Mouse (Mus musculus) adrenal gland, postnatal 36 days (tissue): Measurements from ENCODE around the gene Cep170b. TPM values are rescaled to one million over a fixed set of nuclear protein-coding genes. Genes with fewer than 3 reads are reported as not detected.
A peak's percentile ranks its signal among the peaks of the same experiment; 100 is the strongest.

Experiments
- DNase-seq, 2 experiments: peaks; one replicate each; pipeline ENCODE4 v3.0.0; 2021; ENCODE audit warnings: mixed read lengths in 1 of 2
- long read RNA-seq, 2 experiments: library from polyadenylated mRNA; stranded (forward); transcript quantifications; one replicate each; pipeline ENCODE4 v2.0.0; 2021; ENCODE audit warnings: borderline sequencing depth in 2 of 2
- total RNA-seq, 2 experiments: library from RNA; stranded (reverse); gene quantifications; 2 replicates each; pipeline ENCODE4 v1.2.3; 2021

Gene Cep170b
- 10 to 100 TPM; 41.5 to 48.8 TPM for total RNA-seq
- long read RNA-seq, experiment 1, partial matches to known transcripts, result 2 of 15 reads
- long read RNA-seq, experiment 1, other reads (novel, unspliced or antisense), result 11 of 15 reads
- long read RNA-seq, experiment 2, partial matches to known transcripts, result 5 of 7 reads
- long read RNA-seq, experiment 2, other reads (novel, unspliced or antisense), result 2 of 7 reads

DNA sequence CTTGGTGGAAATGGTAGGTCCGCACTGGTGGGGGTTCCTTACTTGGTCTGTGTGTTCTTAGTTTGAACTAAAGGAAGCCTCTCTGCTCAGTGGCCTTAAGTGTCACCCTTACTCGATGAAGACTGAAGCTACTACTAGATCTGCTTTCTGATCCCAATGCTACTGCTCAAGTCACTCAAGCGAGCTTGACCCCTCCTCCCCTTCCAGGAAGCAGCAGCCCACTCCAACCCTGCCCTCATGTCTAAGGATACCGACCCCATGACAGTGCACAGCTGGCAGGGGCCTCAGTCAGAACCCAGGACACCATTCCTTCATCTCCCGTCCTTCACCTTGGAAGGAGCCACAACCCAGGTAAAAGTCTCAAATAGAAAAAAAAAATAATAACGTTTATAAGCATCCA, at the start of gene Cep170b:
Gene Cep170b, plus strand, starts transcription at position 240 of the 400 bp plus-strand sequence.
- DNase-seq, result no peak

DNA sequence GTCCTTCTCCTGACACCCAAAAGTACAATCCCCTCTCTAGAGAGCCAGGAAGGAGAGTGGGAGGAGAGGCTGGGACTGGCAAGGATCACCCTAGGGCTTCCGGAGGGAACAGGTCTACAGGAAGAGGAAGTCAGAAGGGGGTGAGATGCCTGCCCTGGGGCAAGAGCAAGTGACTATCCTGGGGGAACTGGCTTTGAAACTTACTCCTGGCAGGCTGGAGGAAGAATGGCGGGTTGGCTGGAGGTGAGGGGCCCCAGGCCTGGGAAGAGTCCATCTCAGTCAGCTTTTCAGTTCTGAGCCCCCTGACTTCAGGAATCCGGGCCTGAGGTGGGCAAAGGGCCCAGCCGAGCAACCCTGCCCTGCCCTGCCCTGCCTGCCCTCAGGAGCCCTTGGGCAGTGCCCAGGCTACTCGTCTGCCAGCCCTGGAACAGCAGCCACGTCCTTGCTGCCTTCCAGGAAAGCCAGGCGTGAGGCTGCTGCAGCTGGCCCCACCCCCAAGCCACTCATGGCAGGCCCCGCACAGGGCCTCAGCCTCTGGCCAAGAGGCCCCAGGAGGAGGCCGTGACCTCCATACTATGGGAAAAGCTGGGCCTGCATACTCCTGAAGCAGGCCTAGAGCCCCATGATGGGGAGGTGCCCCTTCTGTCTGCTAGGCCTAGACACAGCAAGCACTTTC, 49.4 kb upstream of the Cep170b start:
- DNase-seq, result peak; percentile 90 to 93

DNA sequence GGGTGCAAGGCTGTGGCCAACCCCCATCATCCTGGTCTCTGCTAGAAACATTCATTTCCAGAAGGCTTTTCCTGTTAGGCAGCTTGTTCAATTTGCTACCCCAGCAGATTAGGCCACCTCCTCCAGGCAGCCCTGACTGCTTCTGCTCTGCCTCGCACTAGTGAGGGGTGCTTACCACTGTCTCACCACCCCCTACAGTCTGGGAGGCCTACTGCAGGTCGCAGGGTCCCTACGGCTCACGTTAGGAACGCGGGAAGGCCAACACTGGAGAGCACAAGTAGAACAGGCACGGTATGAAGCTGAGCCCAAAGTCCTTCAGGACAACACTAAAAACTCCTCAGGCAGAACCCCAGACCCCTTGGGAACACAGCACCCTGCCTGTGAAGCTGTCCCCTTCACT, 48.4 kb upstream of the Cep170b start:
- DNase-seq, result peak in 1 of 2 experiments; percentile 48

DNA sequence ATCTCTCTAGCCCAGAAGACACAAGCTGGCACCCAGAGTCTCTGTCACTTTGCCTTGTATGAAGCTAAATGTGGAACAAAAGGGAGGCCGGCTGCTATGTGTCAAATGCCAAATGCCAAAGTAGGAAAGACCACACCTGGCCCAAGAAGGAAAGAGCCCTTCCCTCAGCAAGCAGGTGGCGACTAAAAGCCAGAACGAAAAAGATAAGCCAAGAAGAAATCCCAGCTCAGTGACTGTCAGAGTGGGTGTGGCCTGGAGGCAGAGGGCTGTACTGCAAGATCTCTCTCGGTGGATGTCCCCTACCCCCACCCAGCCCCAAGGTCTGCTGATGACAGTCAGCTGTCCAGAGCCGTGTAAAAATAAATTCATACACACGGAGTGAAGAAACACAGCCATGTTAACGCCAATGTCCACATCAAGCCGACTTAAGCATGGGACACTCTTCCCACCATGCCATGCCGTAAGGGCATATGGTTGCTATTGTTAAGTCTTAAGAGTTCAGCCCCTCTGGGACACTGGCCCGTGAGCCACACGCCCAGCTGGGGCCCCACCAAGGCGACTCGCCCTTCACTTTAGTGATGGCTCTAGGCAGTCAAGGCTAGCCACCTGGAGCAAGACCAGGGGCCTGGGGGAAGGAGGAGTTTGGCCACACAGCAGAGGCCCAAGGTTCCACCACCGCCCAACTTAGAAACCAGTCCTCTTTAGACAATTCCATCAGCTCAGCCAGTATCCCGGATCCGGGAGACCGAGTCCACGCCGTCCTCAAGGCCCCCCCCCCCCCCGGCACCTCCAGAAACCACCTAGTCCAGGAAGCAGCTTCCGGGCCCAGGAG, 47.3 kb upstream of the Cep170b start:
- peak; percentile 82 for DNase-seq

DNA sequence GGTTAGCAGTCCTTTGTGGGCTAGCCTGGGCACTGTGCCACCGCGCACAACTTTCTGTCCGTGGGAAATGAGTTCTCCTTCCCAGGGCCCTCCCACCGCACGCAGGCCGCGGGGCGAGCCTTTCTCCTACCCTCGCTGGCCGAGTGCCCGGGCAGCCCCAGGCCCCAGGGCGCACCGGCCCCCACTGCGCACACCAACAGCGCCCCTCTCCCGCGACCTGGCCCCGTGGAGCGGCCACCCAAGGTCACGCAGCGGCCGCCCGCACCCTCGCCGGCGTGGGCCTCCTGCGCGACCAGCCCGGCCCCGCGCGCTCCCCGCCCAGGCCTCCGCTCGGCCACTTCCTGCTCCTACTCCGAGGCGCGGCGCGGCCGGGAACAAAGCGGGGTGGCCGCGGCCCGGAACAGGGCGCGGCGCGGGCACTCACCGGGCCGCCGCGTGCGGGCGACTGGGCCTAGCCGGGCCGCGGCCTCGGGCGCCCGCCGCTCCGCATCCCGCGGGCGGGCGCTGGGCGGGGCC, 46.6 kb upstream of the Cep170b start:
- peak; percentile 52 to 68 for DNase-seq

DNA sequence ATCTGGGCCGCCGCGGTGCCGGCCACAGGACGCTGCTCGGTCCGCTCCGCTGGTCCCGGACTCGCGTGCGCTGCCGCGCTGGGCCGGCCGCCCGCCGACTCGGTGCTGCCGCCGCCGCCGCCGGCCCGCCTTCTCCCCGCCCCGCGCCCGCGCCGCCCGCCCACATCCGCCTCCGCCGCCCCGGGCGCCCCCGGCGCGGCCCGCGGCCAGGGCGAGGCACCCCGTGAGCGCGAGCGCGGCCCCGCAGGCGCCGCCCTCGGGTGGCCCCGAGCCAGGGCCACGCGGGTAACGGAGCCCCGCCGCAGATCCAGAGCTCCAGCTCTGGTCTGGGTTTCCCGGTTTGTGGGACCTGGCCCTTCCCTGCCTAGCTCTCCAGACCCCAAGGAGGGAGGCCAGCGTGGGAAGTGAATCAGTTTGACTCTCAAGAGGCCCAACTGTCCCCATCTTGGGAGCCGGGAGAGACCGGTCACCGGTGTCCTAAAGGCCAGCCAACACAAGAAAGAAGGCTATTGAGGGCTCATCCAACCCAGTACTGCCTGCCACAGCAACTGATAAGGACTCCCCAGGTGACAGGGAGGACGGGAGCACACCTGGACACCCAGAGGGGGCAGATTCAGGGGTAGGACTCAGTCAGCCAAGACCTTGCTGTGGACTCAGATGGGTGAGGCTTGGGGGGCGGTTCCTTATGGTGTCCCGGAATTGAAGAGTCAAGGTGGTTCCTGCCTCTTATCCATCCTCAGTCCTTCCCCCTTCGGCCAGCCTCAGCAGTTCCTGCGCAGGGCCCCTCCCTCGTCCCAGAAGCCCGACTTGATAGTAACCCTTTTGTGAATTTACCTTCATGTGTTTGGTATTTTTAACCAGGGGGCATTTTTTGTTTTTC, 45.9 kb upstream of the Cep170b start, which contains the start of gene Akt1:
Gene Akt1, minus strand, starts transcription at position 753 of the 880 bp plus-strand sequence.
- DNase-seq, result peak; percentile 78 to 85

DNA sequence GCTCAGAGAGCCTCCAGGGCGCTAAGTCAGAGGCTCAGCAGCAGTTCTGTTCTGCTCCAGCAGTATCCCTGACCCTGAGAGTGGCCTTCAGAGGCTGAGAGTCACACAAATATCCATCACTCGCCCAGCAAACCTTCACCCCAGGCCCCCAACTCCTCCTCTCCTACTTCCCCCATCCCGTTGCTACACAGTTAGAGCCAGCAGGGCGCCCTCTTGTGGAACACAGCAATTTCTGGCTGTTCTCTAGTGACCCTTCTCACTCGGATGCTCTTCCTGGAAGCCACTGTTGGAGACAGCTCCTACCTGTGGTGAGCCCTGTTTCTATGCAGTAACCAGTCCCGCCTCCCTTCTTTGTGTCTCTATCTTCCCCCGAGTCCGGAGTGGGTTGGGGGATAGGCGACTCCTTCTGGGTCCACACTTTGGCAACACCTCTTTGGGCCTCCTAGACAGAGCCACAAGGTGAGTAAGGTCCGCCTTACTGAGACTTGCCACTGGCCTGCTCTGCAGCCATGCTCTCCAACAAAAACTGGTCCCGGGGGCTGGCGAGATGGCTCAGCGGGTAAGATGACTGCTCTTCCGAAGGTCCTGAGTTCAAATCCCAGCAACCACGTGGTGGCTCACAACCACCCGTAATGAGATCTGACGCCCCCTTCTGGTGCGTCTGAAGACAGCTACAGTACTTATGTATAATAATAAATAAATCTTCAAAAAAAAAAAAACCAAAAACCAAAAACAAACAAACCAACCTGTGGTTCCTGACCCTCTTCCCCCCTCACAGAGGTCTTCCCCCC, 44.8 kb upstream of the Cep170b start:
- DNase-seq, result peak; percentile 92

DNA sequence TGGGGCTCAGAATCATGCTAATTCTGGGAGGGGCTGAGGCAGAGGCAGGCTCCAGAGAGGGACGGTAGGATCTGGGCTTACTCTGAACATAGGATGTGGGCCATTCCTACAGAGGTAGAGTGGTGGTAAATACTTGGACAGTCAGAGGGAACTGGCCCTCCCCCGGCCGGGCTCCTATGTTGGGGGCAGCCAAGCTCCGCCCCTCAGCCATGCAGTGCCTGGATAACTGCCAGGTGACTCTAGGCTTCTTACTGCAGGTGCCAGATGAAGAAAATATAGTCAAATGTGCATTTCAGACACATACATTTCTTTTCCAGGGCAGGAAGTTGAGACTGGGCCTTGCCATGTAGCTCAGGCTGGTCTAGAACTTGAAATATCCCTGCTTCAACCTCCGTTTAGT, 43.2 kb upstream of the Cep170b start:
- peak; percentile 72 to 80 for DNase-seq

DNA sequence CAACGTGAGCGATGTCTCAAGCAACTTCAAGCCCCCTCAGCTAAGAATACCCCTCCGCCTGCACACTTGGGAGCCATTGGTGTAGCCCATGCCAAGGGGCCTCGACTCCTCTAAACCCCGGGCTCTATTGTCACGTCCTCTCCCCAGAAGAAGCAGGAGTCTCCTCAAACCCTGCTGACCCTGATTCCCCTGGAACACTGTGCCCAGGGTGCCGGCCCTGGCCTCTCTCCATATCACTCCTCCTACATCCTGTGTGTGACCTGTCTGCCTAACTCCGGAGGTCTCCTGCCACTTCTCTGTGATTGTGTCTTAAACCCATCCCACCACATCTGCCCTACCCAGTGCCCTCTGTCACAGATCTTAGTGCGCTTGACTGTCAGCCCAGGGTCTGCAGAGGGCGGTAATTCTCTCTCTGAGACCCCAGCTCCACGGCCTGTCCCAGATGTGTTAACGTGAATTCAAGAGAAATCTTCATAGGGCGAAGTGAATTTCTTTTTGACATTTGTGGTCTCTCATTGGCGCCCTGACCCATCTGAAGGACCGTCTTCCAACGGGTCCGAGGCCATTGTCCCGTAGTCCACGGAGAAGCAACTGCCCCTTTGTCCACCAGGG, 42.2 kb upstream of the Cep170b start:
- DNase-seq, result no peak

DNA sequence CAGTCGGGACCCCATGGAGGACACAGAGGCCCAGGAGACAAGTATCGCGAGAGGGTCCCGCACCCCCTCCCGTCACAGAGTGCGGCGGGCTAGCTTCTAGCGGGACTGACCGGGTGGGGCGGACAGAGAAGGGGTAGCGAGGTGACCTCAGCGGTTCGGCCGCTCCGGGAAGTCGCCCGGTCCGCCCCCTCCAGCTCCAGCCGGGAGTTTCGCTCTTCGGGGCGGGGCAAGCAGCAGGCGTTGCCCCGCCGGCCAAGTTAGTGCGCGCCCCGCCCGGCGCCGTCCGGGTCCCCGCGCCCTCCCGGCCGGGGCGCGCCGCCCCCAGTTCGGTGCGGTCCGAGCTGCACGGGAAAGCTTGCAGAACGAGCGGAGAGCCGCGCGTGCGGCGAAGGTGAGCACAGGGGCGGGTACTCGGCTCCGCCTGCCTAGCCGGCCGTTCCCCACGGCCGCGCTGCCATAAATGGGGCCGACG, 41.7 kb upstream of the Cep170b start, which contains the start of gene Zbtb42:
Gene Zbtb42, plus strand, starts transcription at position 274 of the 472 bp plus-strand sequence.
- DNase-seq, result peak; percentile 81 to 88

DNA sequence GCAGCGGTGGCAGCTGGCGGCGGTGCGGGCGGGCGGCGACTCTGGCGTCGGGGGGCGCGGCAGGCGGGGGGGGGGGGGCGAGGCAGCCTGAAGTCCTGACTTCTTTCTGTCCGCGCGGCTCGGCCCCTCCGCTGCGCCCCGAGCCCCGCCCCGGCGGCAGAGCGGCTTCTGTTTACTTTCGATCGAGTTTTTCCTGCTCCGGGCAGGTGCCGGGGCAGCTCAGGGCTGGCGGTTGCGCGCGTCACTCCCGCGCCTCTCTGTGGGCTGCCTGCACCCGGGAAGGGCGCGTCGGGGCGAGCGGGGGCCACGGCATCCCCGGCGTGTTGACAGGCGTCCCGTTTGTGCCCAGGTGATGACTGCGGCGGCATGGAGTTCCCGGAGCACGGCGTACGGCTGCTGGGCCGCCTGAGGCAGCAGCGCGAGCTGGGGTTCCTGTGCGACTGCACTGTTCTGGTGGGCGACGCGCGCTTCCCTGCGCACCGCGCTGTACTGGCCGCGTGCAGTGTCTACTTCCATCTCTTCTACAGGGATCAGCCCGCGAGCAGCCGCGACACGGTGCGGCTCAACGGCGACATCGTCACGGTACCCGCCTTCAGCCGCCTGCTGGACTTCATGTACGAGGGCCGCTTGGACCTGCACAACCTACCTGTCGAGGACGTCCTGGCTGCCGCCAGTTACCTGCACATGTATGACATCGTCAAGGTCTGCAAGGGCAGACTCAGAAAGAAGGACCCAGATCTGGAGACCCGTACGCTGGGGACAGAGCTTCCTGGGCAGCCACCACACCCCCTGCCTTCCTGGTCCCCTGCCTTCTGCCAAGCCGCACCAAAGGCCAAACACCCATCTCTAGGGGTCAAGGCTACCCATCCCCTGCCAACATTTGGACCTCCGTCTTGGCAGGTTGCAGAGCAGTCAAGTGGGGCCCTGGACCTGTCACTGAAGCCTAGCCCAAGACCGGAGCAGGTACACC, 40.9 kb upstream of the Cep170b start:
- peak in 1 of 2 experiments; percentile 40 for DNase-seq

DNA sequence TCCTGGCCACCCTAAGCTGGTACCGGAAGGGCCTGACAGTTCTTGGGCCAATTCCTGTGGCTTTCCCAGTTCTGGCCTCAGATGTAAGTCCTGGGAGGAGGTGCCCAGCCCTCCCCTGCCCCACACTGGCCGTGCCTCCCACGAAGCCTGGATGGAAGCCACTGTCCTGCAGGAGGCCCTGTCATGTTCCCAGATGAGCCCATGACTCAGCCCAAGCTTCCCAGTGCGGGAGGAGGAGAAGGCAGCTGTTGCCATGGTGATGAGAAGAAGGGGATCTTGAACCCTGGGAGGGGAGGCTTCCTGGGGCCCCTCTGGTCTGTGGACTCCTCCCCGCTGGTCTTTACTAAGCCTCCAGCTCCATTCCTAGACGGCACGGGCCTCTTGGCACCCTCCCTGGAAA, 36.9 kb upstream of the Cep170b start:
- no peak for DNase-seq

DNA sequence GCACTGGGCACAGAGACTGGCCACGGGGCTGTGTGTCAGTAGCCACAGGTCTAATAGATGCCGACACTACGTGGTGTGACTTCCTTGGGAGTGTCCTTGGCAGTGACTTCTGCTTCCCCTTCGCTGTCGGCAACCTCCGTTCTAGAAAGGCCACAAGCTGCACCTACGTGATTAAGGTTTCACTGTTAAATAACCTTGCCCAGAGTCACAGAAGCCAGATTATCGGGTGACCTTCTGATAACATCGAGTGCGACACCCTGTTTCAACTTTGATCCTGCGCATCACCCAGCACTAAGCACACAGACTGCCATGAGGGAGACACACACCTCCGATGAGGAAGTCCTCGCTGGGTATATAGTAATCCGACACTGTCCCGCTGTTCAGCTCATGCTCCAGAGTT, 31.8 kb upstream of the Cep170b start:
- DNase-seq, result no peak

DNA sequence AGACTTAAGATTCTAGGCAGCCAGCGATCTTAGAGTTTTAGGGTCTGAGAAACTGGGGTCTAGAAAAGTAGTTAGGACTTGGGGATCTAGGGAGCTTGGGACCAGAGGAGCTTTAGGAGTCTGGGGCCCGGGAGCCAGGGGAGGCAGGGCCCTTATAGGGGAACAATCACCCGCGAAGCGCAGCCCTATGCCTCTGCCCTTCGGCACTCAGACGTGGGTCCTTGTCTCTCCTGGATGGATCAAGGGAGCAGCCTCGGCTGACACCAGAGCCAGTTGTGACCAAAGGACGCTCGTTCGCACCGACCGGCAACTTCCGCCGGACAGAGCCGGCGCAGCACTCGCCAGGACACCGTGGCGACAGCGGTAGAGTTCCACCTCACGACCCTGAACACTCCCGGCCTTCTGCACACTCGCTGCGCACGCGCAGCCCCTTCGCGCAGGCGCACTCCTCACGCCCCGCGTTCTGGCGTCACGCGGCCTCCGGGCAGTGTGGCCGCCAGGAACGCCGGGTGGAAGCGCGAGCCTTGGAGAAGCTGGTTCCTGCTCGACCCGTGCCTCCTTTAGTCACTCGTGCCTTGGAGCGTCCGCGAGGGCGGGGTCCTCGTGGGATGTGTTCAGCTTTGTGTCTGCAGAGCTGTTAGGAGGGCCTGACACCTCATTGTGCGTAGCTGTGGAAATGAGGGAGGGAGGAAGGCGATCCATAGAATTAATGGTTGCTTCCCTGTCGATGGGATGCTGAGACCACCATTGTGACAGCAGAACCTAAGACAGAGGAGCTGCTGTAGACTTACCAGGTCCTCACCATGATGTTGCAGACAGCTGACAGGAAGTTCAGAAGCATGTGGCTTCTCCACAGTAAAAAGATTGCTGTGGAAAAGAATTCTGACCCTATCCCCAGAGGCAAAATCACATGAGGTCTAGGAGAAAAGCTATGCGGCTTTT, 26.8 kb upstream of the Cep170b start:
- DNase-seq, result peak; percentile 97

DNA sequence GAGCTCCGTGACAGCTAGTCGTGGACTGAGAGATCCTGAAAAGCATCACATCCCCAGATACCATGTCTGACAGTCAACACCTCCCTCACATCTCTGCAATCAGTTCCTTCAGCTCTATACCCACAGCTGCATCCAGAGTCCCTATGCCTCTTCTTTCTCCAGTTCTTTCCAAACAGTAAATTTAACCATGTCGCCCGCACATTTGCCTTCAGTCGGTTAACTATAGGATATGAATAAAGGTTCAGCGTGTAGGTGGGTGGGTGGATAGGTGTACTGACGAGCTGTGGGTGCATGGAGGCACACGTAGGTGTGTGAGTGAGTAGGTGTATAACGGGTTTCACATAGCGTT, 26.2 kb upstream of the Cep170b start:
- no peak for DNase-seq

DNA sequence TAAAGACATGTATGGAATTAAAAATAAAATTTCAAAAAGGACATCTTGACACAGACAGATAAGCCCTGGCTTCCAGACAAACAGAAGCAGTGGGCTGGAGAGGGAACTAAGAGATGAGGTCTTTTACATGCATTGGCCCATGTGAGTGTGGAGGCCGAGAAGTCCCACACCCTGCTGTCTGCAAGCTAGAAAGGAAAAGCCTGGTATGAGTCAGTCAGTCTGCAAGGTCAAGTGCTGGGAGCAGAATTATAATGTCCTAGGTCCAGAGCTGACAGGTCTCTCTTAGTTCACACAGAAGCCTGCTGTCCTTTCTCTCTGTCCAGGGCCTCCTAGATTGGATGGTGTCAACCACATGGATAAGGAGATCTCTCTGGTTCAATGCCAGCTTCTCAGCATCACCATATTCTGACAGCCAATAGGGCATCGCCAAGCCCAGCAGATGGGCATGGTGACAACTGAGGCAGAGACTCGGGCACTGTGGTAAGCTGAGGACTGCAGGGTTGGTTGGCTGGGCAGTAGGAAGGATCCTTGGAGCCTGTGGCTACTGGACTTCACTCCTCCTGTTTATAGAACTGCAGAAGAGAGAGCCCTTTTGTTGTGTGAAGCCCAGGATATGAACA, 23.3 kb upstream of the Cep170b start:
- DNase-seq, result peak; percentile 27 to 45

DNA sequence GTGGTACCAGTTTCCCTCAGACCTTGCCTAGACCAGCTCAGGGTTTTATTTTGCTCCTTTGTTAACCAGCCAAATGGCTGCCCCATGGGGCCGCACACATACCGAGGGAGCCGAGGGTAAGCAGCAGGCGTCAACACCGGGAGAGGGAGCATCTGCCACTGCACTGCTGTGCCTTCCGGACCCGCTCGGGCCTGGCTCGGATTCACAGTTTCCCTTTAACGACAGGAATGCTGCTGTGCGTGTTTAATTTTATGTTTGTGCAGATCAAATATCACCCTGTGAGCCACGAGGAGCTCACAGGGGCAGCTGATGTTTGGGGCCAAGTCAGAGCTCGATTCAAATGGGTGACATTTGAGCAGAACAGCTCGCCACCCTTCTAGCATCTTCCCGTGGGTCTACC, 19.7 kb upstream of the Cep170b start:
- no peak for DNase-seq
